Mouse (Mus musculus) kidney, adult 2 months (tissue): ENCODE results near the gene Tex264.

Experiments used
- CTCF ChIP-seq: fragments of 200-500 bp; conservative IDR thresholded peaks from 2 replicates; pipeline ENCODE4 v1.5.1; 2011; ENCODE audit warnings: low read depth, mild to moderate bottlenecking, control low read depth, low read length, moderate library complexity, mixed read lengths; ENCODE audit not compliant: insufficient read depth, insufficient read length
- POLR2A ChIP-seq: fragments of 200-500 bp; IDR thresholded peaks from one replicate; pipeline ENCODE4 v1.6.1; 2011; ENCODE audit warnings: low read depth, low read length, control low read depth

DNA sequence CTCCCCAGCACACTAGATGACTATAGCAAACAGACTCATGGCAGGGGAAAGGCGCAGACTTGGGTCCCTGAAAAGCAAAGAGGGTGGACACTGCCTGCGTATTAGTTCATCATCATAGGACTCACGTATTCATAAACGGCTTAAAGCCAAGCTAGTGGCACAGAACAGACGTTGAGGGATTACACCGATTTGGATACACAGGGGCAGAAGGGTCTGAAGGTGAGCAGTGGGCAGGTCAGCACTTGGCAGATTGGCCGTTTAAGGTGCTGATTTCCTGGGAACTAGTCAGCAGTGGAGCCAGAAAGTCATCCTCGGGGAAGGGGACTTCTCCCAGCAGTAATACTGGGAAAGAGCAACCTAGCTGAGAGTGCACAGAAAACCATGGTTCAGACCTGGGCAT lies 3.1 kb upstream of the Tex264 start:
- TF ChIP-seq CTCF (no peak), POLR2A (no peak)
